In genomic region chr1:92837931-92838833, GRCm38 (mm10) we compare ENCODE assay signal across 8 mouse cellular contexts. TPM values are rescaled to one million over a fixed set of nuclear protein-coding genes. Genes with fewer than 3 reads are reported as not detected.
DNase-seq lines count a peak whose midpoint lies in the region; ATAC-seq lines count a peak whose summit lies in the region.

No protein-coding gene starts in this region.

- no peak for ATAC-seq in megakaryocyte progenitor cell, adult 5-6 weeks (replicated peaks; ENCODE audit: poor library complexity)
- ATAC-seq in erythroid progenitor cell, adult 5-6 weeks (replicated peaks; ENCODE audit: low FRiP score, poor library complexity, severe bottlenecking), result no peak

- DNase-seq in heart, adult 8-10 months (ENCODE audit: low spot score), result peak; percentile 25
- no peak for DNase-seq in heart, adult 11 months
- DNase-seq in urinary bladder, postnatal 14 days (ENCODE audit: low spot score), result peak; percentile 44
- DNase-seq in urinary bladder, postnatal 25 days (ENCODE audit: low spot score), result no peak
- peak; percentile 60 for DNase-seq in gastrocnemius, postnatal 10 days
- no peak for DNase-seq in embryo, embryonic 10.5 days (ENCODE audit: low spot score)

RNA-seq across cellular contexts. Expression of gene Gpc1, which starts 6.7 kb away (rescaled TPM):
- total RNA-seq in heart, adult 8-10 months (2022), result 100 to 1,000 TPM; 481 to 555 (median 528) TPM
- 100 to 1,000 TPM; 276 to 282 TPM for total RNA-seq in gastrocnemius, postnatal 10 days (2021)
- total RNA-seq in megakaryocyte progenitor cell, adult 5-6 weeks (2015), result 41.5 and 51.3 TPM in 2 replicates
- total RNA-seq in megakaryocyte progenitor cell, adult 5-6 weeks (2017), result 58.8 and 70.5 TPM in 2 replicates
- 4.0 and 8.4 TPM in 2 replicates for total RNA-seq in erythroid progenitor cell, adult 5-6 weeks (2015; ENCODE audit: low replicate concordance)
- total RNA-seq in erythroid progenitor cell, adult 5-6 weeks (2017; ENCODE audit: low replicate concordance), result 3.7 and 4.7 TPM in 2 replicates

Comparison
In these comparisons a context has a peak if more than half of its experiments do, and no peak if none do; other contexts are left out.
1. DNase-seq: peak in heart, adult 8-10 months (single experiment), urinary bladder, postnatal 14 days (single experiment) and gastrocnemius, postnatal 10 days (single experiment); none in heart, adult 11 months (single experiment), urinary bladder, postnatal 25 days (single experiment) and embryo, embryonic 10.5 days (single experiment).
2. RNA of gene Gpc1, which starts 6.7 kb away (total RNA-seq): 481 to 555 TPM in heart, adult 8-10 months, 276 to 282 TPM in gastrocnemius, postnatal 10 days and 41.5 to 70.5 TPM in megakaryocyte progenitor cell, adult 5-6 weeks; 3.7 to 8.4 TPM in erythroid progenitor cell, adult 5-6 weeks; every median in the first group is over 4 times any median in the second.